Comparison of ENCODE assay signal across 22 mouse cellular contexts in the genomic region with DNA sequence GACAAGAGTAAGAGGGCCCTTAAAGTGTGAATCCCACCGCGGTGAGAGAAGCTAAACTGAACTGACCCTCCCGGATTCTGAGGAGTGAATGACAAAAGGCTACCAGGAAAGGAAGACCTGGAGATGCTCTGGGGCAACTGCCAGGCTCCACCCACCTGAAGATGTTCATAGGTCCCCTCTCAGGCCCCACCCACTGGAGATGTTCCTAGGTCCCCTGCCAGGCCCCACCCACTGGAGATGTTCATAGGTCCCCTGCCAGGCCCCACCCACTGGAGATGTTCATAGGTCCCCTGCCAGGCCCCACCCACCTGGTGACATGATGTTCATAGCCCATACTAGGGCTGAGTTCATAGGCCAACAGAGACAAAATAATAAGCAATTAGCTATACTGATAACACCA. TPM values are rescaled to one million over a fixed set of nuclear protein-coding genes. Genes with fewer than 3 reads are reported as not detected.
"Had no signal": no experiment of that assay in that cellular context is flagged by ENCODE, and none has a peak within 500 bp of the region (broad histone marks: within the 10 kb centered on the region; RNA-seq: fewer than 3 reads in every experiment).

No protein-coding gene starts in this region.

- H3K9me3 ChIP-seq: neural tube, embryonic 13.5 days; neural tube, embryonic 15.5 days; stomach, embryonic 15.5 days had no signal

- H3K36me3 ChIP-seq: midbrain, embryonic 10.5 days; neural tube, embryonic 13.5 days; neural tube, embryonic 15.5 days; stomach, embryonic 15.5 days had no signal

- H3K9ac ChIP-seq: liver, embryonic 14.5 days; lung, embryonic 14.5 days; neural tube, embryonic 13.5 days; neural tube, embryonic 15.5 days; stomach, embryonic 15.5 days had no signal

- DNase-seq: lung, adult 18-20 months; lung, embryonic 14.5 days; lung, postnatal 10 days; lung, postnatal 4 days; midbrain, embryonic 14.5 days; retina, postnatal 1 day; right cerebral cortex, adult 18-20 months; right cerebral cortex, postnatal 14 days; thymus, adult 2 months; thymus, postnatal 25 days; thymus, postnatal 4 days had no signal

- ATAC-seq: midbrain, embryonic 16.5 days had no signal

- H3K4me3 ChIP-seq: midbrain, embryonic 10.5 days; myocyte; neural tube, embryonic 13.5 days; neural tube, embryonic 15.5 days; stomach, embryonic 15.5 days had no signal

- H3K4me1 ChIP-seq: stomach, embryonic 15.5 days had no signal

- H3K4me2 ChIP-seq: lung, embryonic 14.5 days; neural tube, embryonic 13.5 days; neural tube, embryonic 15.5 days; stomach, embryonic 15.5 days had no signal

- H3K27me3 ChIP-seq: neural tube, embryonic 13.5 days; neural tube, embryonic 15.5 days had no signal

- H3K27ac ChIP-seq: liver, embryonic 14.5 days; midbrain, embryonic 10.5 days; neural tube, embryonic 13.5 days; neural tube, embryonic 15.5 days; stomach, embryonic 15.5 days; stomach, postnatal 0 days had no signal

RNA-seq across cellular contexts. Expression of a gene that starts 54.5 kb away (rescaled TPM):
- total RNA-seq: megakaryocyte-erythroid progenitor cell, adult 5-6 weeks had no signal
- polyA plus RNA-seq: liver, embryonic 16.5 days; myocyte; spleen, adult 2 months had no signal
